Mouse (Mus musculus): Measurements from ENCODE around the gene Dcdc2c.

- TF ChIP-seq POLR2AphosphoS2 (IDR thresholded peaks at IDR 0.05; ENCODE audit: insufficient read length, low read depth) (no peak), MYOD1 (IDR thresholded peaks at IDR 0.05; ENCODE audit: control insufficient read depth in 1 of 3, insufficient read length in 2 of 3, low read depth in 2 of 3) (no peak), MAX (IDR thresholded peaks at IDR 0.05; ENCODE audit: low read depth) (no peak), TCF3 (IDR thresholded peaks at IDR 0.05; ENCODE audit: insufficient read length, low read depth) (no peak), POLR2A (IDR thresholded peaks at IDR 0.05; ENCODE audit: insufficient read length, low read depth) (no peak), USF1 (IDR thresholded peaks at IDR 0.05; ENCODE audit: low read depth) (no peak), CEBPB (IDR thresholded peaks at IDR 0.05; ENCODE audit: insufficient read depth, poor library complexity, severe bottlenecking) (no peak), E2F4 (IDR thresholded peaks at IDR 0.05; ENCODE audit: insufficient read depth) (no peak), MYOG (IDR thresholded peaks at IDR 0.05; ENCODE audit: control insufficient read depth in 1 of 3, insufficient read depth in 1 of 3, insufficient read length in 2 of 3, low read depth in 2 of 3) (no peak), TCF12 (IDR thresholded peaks at IDR 0.05; ENCODE audit: insufficient read depth, poor library complexity, severe bottlenecking) (no peak), REST (IDR thresholded peaks at IDR 0.05; ENCODE audit: insufficient read depth, insufficient read length) (no peak)
These were observed 160.1 kb downstream of the Dcdc2c start for GRCm38 (mm10) chr12:28392129-28392528.
